ENCODE assay signal across 25 mouse cellular contexts in genomic region chr14:75953011-75953410, GRCm38 (mm10). TPM values are rescaled to one million over a fixed set of nuclear protein-coding genes. Genes with fewer than 3 reads are reported as not detected.
DNase-seq lines count a peak whose midpoint lies in the region; ATAC-seq lines count a peak whose summit lies in the region.
"Had no signal": no experiment of that assay in that cellular context is flagged by ENCODE, and none has a peak within 500 bp of the region (broad histone marks: within the 10 kb centered on the region; RNA-seq: fewer than 3 reads in every experiment).

No protein-coding gene starts in this region.

- H3K4me1 ChIP-seq in embryonic facial prominence, embryonic 11.5 days (ENCODE audit: control insufficient read depth, insufficient read depth, low read length), result no peaks in the 10 kb centered on the region
- H3K4me1 ChIP-seq: embryonic facial prominence, embryonic 13.5 days; forebrain, embryonic 13.5 days; heart, embryonic 10.5 days; hindbrain, embryonic 12.5 days; intestine, embryonic 15.5 days had no signal

- no peaks in the 10 kb centered on the region for H3K27me3 ChIP-seq in embryonic facial prominence, embryonic 11.5 days (ENCODE audit: control insufficient read depth, insufficient read depth, low read length)
- H3K27me3 ChIP-seq: CH12.LX; embryonic facial prominence, embryonic 13.5 days; forebrain, embryonic 13.5 days; hindbrain, embryonic 12.5 days; intestine, embryonic 15.5 days; Patski had no signal

- H3K27ac ChIP-seq in embryonic facial prominence, embryonic 11.5 days (replicated peaks; ENCODE audit: low read depth, low read length), result no peak overlapping the region
- H3K27ac ChIP-seq: embryonic facial prominence, embryonic 13.5 days; forebrain, embryonic 13.5 days; gastrocnemius, adult 2 months; heart, embryonic 10.5 days; hindbrain, embryonic 12.5 days; hindbrain, postnatal 0 days; intestine, embryonic 15.5 days had no signal

- 43% methylated on average over 2 of the region's 2 CpGs for WGBS in embryonic facial prominence, embryonic 11.5 days

- no peak overlapping the region for H3K9ac ChIP-seq in embryonic facial prominence, embryonic 11.5 days (replicated peaks; ENCODE audit: low read length)
- H3K9ac ChIP-seq: embryonic facial prominence, embryonic 13.5 days; forebrain, embryonic 13.5 days; forebrain, postnatal 0 days; hindbrain, embryonic 12.5 days; intestine, embryonic 15.5 days had no signal

- no peak for ATAC-seq in embryonic facial prominence, embryonic 11.5 days (replicated peaks; ENCODE audit: insufficient number of reproducible peaks, low FRiP score, low TSS enrichment, low read depth)
- ATAC-seq: activated CD4-positive, CD25-positive, alpha-beta regulatory T cell, adult 4 months; forebrain, embryonic 13.5 days; forebrain, postnatal 0 days; hindbrain, postnatal 0 days; intestine, embryonic 15.5 days; Patski had no signal

- H3K4me3 ChIP-seq in embryonic facial prominence, embryonic 11.5 days (ENCODE audit: low read depth, low read length), result no peak overlapping the region
- H3K4me3 ChIP-seq: embryonic facial prominence, embryonic 13.5 days; forebrain, embryonic 13.5 days; gastrocnemius, adult 2 months; heart, embryonic 10.5 days; hindbrain, embryonic 12.5 days; intestine, embryonic 15.5 days had no signal

- no peaks in the 10 kb centered on the region for H3K9me3 ChIP-seq in embryonic facial prominence, embryonic 11.5 days (replicated peaks; ENCODE audit: control insufficient read depth, low read length)
- H3K9me3 ChIP-seq: embryonic facial prominence, embryonic 13.5 days; forebrain, embryonic 13.5 days; heart, embryonic 10.5 days; hindbrain, embryonic 12.5 days; intestine, embryonic 15.5 days had no signal

- no peak overlapping the region for H3K4me2 ChIP-seq in embryonic facial prominence, embryonic 11.5 days (ENCODE audit: low read depth, low read length)
- H3K4me2 ChIP-seq: embryonic facial prominence, embryonic 13.5 days; forebrain, embryonic 13.5 days; hindbrain, embryonic 12.5 days; intestine, embryonic 15.5 days had no signal

- DNase-seq in heart, adult 11 months, result peak; percentile 74
- no peak for DNase-seq in heart, adult 8-10 months (ENCODE audit: low spot score)
- peak; percentile 29 for DNase-seq in embryo, embryonic 11.5 days (ENCODE audit: low read depth, low spot score)
- peak; percentile 62 for DNase-seq in embryonic facial prominence, embryonic 11.5 days (ENCODE audit: low spot score)
- DNase-seq in mesoderm, embryonic 11.5 days (ENCODE audit: low read depth, low spot score), result peak; percentile 70
- no peak for DNase-seq in adipocyte (ENCODE audit: low spot score)
- DNase-seq: adrenal gland, adult 2 months; adrenal gland, postnatal 25 days; cerebellum, adult 18-20 months; cerebellum, adult 9-11 months; forebrain, postnatal 0 days; gastrocnemius, adult 2 months; gastrocnemius, postnatal 25 days; heart, postnatal 10 days; heart, postnatal 4 days had no signal

- H3K36me3 ChIP-seq in embryonic facial prominence, embryonic 11.5 days (replicated peaks; ENCODE audit: control insufficient read depth, insufficient read depth, low read depth, low read length), result no peaks in the 10 kb centered on the region
- H3K36me3 ChIP-seq: heart, embryonic 10.5 days; hindbrain, embryonic 12.5 days; intestine, embryonic 15.5 days had no signal

RNA-seq across cellular contexts. Expression of gene Kctd4, which starts 1.8 kb away (rescaled TPM):
- total RNA-seq in heart, adult 8-10 months (2022), result not detected
- 0.34 and 0.38 TPM in 2 replicates for polyA plus RNA-seq in embryonic facial prominence, embryonic 11.5 days (2014; fragmentation: Nextera tagmentation; extraction: Ambion mirVana)
- total RNA-seq: adrenal gland, adult 2 months; adrenal gland, postnatal 25 days; CH12.LX; gastrocnemius, adult 2 months; gastrocnemius, postnatal 25 days; granulocyte monocyte progenitor cell, adult 5-6 weeks; heart, postnatal 10 days; heart, postnatal 4 days had no signal
- polyA plus RNA-seq: adrenal gland, adult 2 months; Patski had no signal

RNA-seq across cellular contexts. Expression of gene Gtf2f2, which starts 57.7 kb away (rescaled TPM):
- 10 to 100 TPM; 11.5 to 12.8 (median 11.9) TPM for total RNA-seq in heart, adult 8-10 months (2022)
- polyA plus RNA-seq in embryonic facial prominence, embryonic 11.5 days (2014; fragmentation: Nextera tagmentation; extraction: Ambion mirVana), result 55.9 and 56.3 TPM in 2 replicates

Comparison
In these comparisons a context has a peak if more than half of its experiments do, and no peak if none do; other contexts are left out.
1. DNase-seq: peak in heart, adult 11 months (single experiment), embryo, embryonic 11.5 days (single experiment), embryonic facial prominence, embryonic 11.5 days (single experiment) and mesoderm, embryonic 11.5 days (single experiment); none in heart, adult 8-10 months (single experiment) and adipocyte (single experiment).